Mouse (Mus musculus): ENCODE results near the gene Mcrip2.

DNA sequence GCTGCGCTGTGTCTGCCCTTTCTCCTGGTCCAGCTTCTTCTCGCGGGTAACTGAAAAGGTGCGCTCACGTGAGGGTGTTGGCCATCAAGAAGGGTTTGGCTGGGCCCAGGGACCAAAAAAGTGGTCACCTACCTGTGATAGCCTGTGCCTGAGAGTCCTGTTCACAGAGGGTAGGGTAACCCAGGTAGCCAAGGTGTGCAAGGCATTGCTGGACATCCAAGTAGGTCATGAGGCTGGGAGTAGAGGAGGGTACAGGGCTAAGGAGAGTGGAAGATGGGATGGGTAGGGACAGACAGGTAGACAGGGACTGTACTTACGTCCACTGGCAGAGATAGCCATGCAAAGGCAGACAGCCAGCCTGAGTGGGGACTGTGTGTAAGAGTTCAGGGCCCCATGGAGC lies 28.0 kb downstream of the Mcrip2 start:
- TF ChIP-seq EP300 (optimal IDR thresholded peaks at IDR 0.05) (no peak), CTCF (IDR thresholded peaks at IDR 0.05; ENCODE audit: low read depth) (no peak)
